Mouse (Mus musculus): Measurements from ENCODE around the gene Slc35d3.

Gene Slc35d3

GRCm38 (mm10) chr10:19835887-19836710, 15.2 kb downstream of the Slc35d3 start:
- no peak for DNase-seq (ENCODE audit: low spot score in 2 of 2)

DNA sequence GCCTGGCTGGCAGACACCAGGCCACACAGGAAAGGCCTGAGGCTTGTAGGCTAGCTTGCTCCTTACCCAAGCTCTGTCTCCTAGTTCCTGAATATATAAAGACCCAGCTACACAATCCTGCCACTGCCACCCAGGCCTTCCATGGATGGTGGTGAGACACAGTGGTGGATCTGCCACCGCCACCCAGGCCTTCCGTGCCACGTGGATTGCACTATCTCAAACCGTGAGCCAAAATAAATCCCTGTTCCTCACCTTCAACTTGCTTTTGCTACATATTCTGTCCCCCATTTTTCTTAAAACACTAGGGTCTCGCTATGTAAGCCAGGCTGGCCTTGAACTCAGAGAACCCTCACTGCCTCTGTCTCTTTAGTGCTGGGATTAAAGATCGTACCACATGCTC, 17.0 kb downstream of the Slc35d3 start:
- DNase-seq (ENCODE audit: low spot score in 2 of 2) = no peak

GRCm38 (mm10) chr10:19831072-19831849, 20.0 kb downstream of the Slc35d3 start:
- no peak for DNase-seq (ENCODE audit: low spot score in 2 of 2)

GRCm38 (mm10) chr10:19820986-19821385, 30.3 kb downstream of the Slc35d3 start:
- DNase-seq (ENCODE audit: low spot score in 2 of 2) = no peak

DNA sequence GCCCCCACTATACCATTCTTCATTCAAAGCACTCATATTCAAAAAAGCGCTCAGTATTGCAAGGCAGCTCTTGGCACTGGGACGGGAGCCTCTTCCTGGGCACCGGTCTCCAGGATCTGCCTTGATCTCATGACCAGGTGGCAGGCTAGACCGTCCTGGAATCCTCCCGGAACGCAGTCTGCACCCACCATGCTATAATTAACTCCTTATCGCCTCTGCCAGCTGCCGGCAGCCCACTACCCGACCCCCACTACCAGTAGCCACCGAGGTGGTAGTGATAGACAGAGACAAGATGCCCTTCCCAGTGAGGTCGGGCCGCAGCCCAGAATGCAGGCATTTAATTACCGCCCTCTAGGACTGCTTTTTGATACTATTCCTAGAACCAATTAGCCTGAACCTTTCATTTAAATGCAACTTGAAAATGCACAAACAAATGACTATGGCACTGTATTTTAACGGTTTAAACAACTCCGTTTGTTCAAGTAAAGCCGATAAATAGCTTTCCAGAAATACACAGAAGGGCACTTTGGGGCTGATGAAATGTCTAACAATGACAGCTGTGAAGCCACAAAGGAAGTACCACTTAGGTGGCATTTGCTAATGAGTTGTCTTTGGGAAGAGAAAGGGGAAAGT, 32.4 kb downstream of the Slc35d3 start:
- no peak for DNase-seq (ENCODE audit: low spot score in 2 of 2)

- DNase-seq (ENCODE audit: low spot score in 2 of 2) = no peak
Observed at GRCm38 (mm10) chr10:19815371-19815770, 35.9 kb downstream of the Slc35d3 start.

DNA sequence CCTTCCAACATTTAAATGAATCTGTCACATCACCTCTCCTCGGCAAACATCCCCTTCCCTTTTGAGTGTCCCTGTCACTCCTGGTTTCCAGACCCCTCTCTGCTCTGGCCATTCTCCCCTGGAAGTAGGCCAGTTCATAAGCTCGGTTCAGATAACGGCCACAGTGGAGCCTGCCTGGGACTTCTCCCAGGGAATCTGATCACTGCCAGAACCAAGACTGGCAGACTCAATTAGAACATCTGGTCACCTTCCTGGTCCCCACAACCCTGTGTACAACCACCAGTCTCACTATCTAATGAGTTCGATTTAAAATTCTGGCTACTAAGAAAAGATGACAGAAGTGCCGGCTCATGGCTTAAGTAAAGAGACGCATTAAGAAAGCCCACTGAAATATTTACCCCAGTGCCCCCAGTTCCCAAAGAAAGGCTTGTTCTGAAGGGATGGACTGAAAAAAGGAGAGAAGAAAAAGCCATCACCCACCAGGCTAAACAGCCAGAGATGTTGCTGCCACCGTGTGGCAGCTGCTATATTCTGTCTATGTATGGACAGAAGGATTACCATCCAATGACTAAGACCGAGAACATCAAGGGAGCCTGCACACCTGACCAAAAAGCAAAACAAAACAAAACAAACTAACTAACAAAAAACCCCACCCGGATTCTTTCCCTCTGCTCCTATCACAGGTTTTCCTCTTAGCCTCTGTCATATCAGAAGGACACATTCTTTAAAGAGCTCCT, 39.7 kb downstream of the Slc35d3 start:
- DNase-seq (ENCODE audit: low spot score in 2 of 2) = no peak

GRCm38 (mm10) chr10:19804763-19805162, 46.5 kb downstream of the Slc35d3 start:
- peak in 1 of 2 experiments; percentile 7 for DNase-seq (ENCODE audit: low spot score in 2 of 2)

DNA sequence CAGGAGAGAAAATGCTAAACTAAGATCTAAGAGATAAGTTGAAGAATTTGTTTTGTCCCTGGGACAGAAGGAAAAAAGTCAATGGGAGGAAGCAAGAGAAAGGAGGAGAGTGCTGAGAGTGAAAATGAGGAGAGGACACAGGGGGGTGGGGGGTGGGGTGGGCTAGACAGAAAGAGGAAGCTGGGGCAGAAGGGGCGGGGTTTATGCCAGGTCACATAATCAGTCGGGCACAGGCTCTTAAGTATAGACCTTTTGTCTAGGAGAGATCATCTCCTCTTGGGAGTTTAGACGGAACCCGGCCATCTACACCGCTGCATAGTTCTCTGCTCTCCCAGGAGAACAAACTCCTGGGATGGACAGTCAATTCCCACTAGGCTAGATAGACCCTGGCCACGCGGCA, 48.3 kb downstream of the Slc35d3 start:
- DNase-seq (ENCODE audit: low spot score in 2 of 2) = no peak

Data from spleen, postnatal 36 days (tissue).